Mouse (Mus musculus): ENCODE results near the gene Ktn1. TPM values are rescaled to one million over a fixed set of nuclear protein-coding genes. Genes with fewer than 3 reads are reported as not detected.

Ktn1 gene
- polyA plus RNA-seq, 1 experiment: 4.5 TPM

- no peak overlapping the region for H3K4me3 ChIP-seq (ENCODE audit: insufficient read depth, low read depth, low read length)
- 88% methylated on average over 3 of the region's 3 CpGs for whole genome bisulfite sequencing
- 0 out of 2 replicates have a peak, but pooled peaks cover 2% of the 10 kb centered on the region for H3K36me3 ChIP-seq (ENCODE audit: control insufficient read depth, insufficient read depth, low read length)
- no peak overlapping the region for H3K27ac ChIP-seq (ENCODE audit: insufficient read depth, low read depth, low read length)
- no peaks in the 10 kb centered on the region; the same call in 1 of the 2 replicates for H3K27me3 ChIP-seq (replicated peaks; ENCODE audit: control insufficient read depth, insufficient read depth, low read length)
- no peak for TF ChIP-seq POLR2A (IDR thresholded peaks at IDR 0.05; ENCODE audit: low read depth, low read length)
- no peak for TF ChIP-seq CTCF (conservative IDR thresholded peaks at IDR 0.05; ENCODE audit: insufficient read depth, insufficient read length, low read depth, low read length)
- DNase-seq: no peak
- no peaks in the 10 kb centered on the region for H3K4me1 ChIP-seq (ENCODE audit: control insufficient read depth, insufficient read depth, low read length)
Measured at GRCm38 (mm10) chr14:47715771-47716170, 67.5 kb downstream of the Ktn1 start.

DNA sequence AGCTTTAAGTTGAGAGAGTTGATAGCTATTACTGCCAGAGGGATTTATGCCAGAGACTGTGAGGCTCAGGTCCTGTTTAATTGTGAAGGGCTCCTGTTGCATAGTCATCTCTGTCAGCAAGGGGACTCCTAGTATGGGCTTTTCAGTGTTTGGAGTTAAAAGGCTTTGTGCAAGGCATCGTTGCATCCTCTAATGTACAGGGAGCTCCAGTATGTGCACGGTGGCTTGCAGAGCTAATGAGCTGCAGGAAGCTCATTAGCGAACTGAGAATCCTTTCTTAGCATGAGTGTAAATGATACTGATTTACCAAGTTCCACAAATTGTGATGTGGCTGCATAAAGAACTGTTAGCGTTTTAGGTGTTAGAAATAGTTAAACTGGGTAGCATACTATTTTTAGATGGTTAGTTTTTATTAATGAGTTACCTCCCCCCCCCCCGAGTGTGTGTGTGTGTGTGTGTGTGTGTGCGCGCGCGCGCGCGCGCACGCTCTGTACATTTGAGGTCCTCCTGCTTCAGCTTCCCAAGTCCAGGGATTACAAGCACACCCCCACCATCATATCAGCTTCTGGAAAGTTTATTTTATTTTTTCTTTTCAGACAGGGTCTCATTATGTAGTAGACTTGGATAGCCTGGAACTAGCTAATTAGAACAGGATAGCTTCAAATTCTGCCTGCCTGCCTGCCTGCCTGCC is 69.8 kb downstream of the Ktn1 start:
- no peak overlapping the region for H3K27ac ChIP-seq (ENCODE audit: insufficient read depth, low read depth, low read length)
- TF ChIP-seq POLR2A (IDR thresholded peaks at IDR 0.05; ENCODE audit: low read depth, low read length): no peak
- no peak for TF ChIP-seq CTCF (conservative IDR thresholded peaks at IDR 0.05; ENCODE audit: insufficient read depth, insufficient read length, low read depth, low read length)
- no peaks in the 10 kb centered on the region; the same call in 1 of the 2 replicates for H3K27me3 ChIP-seq (replicated peaks; ENCODE audit: control insufficient read depth, insufficient read depth, low read length)
- H3K36me3 ChIP-seq (ENCODE audit: control insufficient read depth, insufficient read depth, low read length): no peaks in the 10 kb centered on the region; the same call in 1 of the 2 replicates
- DNase-seq: no peak
- 89% methylated on average over 14 of the region's 14 CpGs for WGBS
- no peak overlapping the region for H3K4me3 ChIP-seq (ENCODE audit: insufficient read depth, low read depth, low read length)
- no peaks in the 10 kb centered on the region for H3K4me1 ChIP-seq (ENCODE audit: control insufficient read depth, insufficient read depth, low read length)

DNA sequence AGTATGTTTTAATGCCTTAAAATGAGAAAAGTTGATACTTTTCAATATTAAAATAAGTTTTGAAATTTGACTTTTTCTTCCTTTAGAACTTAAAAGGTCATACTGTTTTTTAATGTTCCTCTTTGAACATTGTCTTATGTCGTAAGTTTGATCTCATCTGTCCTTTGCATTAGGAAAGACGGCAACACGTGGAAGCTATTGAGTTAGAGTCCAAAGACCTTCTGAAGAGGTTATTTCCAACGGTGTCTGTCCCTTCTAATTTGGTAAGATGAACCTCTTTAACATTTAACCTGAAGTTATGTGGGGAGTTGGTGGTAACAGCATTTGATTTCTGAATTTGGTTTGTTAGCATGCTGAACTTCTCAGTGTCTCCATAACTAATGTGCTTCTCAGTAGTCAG is 71.8 kb downstream of the Ktn1 start:
- Histone ChIP-seq H3K36me3 (ENCODE audit: control insufficient read depth, insufficient read depth, low read length) (no peaks in the 10 kb centered on the region; the same call in 1 of the 2 replicates), H3K27ac (ENCODE audit: insufficient read depth, low read depth, low read length) (no peak overlapping the region), H3K4me3 (ENCODE audit: insufficient read depth, low read depth, low read length) (no peak overlapping the region), H3K4me1 (ENCODE audit: control insufficient read depth, insufficient read depth, low read length) (no peaks in the 10 kb centered on the region), H3K27me3 (replicated peaks; ENCODE audit: control insufficient read depth, insufficient read depth, low read length) (no peaks in the 10 kb centered on the region; the same call in 1 of the 2 replicates)
- TF ChIP-seq CTCF (conservative IDR thresholded peaks at IDR 0.05; ENCODE audit: insufficient read depth, insufficient read length, low read depth, low read length) (no peak), POLR2A (IDR thresholded peaks at IDR 0.05; ENCODE audit: low read depth, low read length) (no peak)
- WGBS: 83% methylated on average over 4 of the region's 4 CpGs
- no peak for DNase-seq

DNA sequence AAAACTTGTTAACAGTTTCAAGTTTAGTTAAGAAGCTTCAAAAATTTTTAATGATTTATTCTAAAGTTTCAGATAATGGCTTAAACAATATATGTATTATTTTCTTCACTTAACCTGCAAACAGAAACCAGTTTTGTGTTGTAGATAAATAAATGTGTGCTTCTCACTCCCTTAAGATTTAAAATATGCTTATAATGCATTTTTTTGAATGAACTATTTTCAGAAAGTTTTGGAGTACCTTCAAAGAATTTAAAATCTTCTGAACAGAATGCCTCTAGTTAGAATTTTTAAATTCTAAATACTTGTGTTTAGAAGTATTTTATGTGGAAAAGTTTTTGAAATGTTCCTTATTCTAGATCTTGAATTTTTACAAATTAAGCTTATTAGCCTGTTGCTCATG is 74.8 kb downstream of the Ktn1 start:
- no peak for TF ChIP-seq POLR2A (IDR thresholded peaks at IDR 0.05; ENCODE audit: low read depth, low read length)
- no peak for TF ChIP-seq CTCF (conservative IDR thresholded peaks at IDR 0.05; ENCODE audit: insufficient read depth, insufficient read length, low read depth, low read length)
- no peak for DNase-seq
- Histone ChIP-seq H3K36me3 (ENCODE audit: control insufficient read depth, insufficient read depth, low read length) (peaks cover 9% of the 10 kb centered on the region), H3K4me1 (ENCODE audit: control insufficient read depth, insufficient read depth, low read length) (no peaks in the 10 kb centered on the region), H3K27me3 (replicated peaks; ENCODE audit: control insufficient read depth, insufficient read depth, low read length) (no peaks in the 10 kb centered on the region; the same call in 1 of the 2 replicates), H3K4me3 (ENCODE audit: insufficient read depth, low read depth, low read length) (no peak overlapping the region), H3K27ac (ENCODE audit: insufficient read depth, low read depth, low read length) (no peak overlapping the region)

GRCm38 (mm10) chr14:47728594-47728993 is 80.3 kb downstream of the Ktn1 start:
- Histone ChIP-seq H3K36me3 (ENCODE audit: control insufficient read depth, insufficient read depth, low read length) (peaks cover 12% of the 10 kb centered on the region), H3K4me1 (ENCODE audit: control insufficient read depth, insufficient read depth, low read length) (no peaks in the 10 kb centered on the region), H3K27me3 (replicated peaks; ENCODE audit: control insufficient read depth, insufficient read depth, low read length) (no peaks in the 10 kb centered on the region), H3K4me3 (ENCODE audit: insufficient read depth, low read depth, low read length) (no peak overlapping the region), H3K27ac (ENCODE audit: insufficient read depth, low read depth, low read length) (no peak overlapping the region)
- DNase-seq: no peak
- no peak for TF ChIP-seq POLR2A (IDR thresholded peaks at IDR 0.05; ENCODE audit: low read depth, low read length)
- no peak for TF ChIP-seq CTCF (conservative IDR thresholded peaks at IDR 0.05; ENCODE audit: insufficient read depth, insufficient read length, low read depth, low read length)
- 93% methylated on average over 1 of the region's 1 CpGs for WGBS

GRCm38 (mm10) chr14:47735354-47735753 is 87.1 kb downstream of the Ktn1 start:
- Histone ChIP-seq H3K27ac (ENCODE audit: insufficient read depth, low read depth, low read length) (no peak overlapping the region), H3K4me3 (ENCODE audit: insufficient read depth, low read depth, low read length) (no peak overlapping the region), H3K36me3 (ENCODE audit: control insufficient read depth, insufficient read depth, low read length) (peaks cover 7% of the 10 kb centered on the region), H3K4me1 (ENCODE audit: control insufficient read depth, insufficient read depth, low read length) (no peaks in the 10 kb centered on the region), H3K27me3 (replicated peaks; ENCODE audit: control insufficient read depth, insufficient read depth, low read length) (no peaks in the 10 kb centered on the region)
- no peak for DNase-seq
- WGBS: 88% methylated on average over 12 of the region's 12 CpGs
- TF ChIP-seq POLR2A (IDR thresholded peaks at IDR 0.05; ENCODE audit: low read depth, low read length) (no peak), CTCF (conservative IDR thresholded peaks at IDR 0.05; ENCODE audit: insufficient read depth, insufficient read length, low read depth, low read length) (no peak)

- TF ChIP-seq POLR2A (IDR thresholded peaks at IDR 0.05; ENCODE audit: low read depth, low read length) (no peak), CTCF (conservative IDR thresholded peaks at IDR 0.05; ENCODE audit: insufficient read depth, insufficient read length, low read depth, low read length) (no peak)
- no peaks in the 10 kb centered on the region for H3K27me3 ChIP-seq (replicated peaks; ENCODE audit: control insufficient read depth, insufficient read depth, low read length)
- H3K4me1 ChIP-seq (ENCODE audit: control insufficient read depth, insufficient read depth, low read length): no peaks in the 10 kb centered on the region
- H3K4me3 ChIP-seq (ENCODE audit: insufficient read depth, low read depth, low read length): no peak overlapping the region
- H3K27ac ChIP-seq (ENCODE audit: insufficient read depth, low read depth, low read length): no peak overlapping the region
- 94% methylated on average over 8 of the region's 8 CpGs for WGBS
- no peak for DNase-seq
- H3K36me3 ChIP-seq (ENCODE audit: control insufficient read depth, insufficient read depth, low read length): peaks cover 5% of the 10 kb centered on the region
Measured at GRCm38 (mm10) chr14:47736471-47736870, 88.2 kb downstream of the Ktn1 start.

Data from kidney, adult 2 months (tissue).